Mouse (Mus musculus): ENCODE measurements around the gene Sbno2.

Sbno2 gene

DNA sequence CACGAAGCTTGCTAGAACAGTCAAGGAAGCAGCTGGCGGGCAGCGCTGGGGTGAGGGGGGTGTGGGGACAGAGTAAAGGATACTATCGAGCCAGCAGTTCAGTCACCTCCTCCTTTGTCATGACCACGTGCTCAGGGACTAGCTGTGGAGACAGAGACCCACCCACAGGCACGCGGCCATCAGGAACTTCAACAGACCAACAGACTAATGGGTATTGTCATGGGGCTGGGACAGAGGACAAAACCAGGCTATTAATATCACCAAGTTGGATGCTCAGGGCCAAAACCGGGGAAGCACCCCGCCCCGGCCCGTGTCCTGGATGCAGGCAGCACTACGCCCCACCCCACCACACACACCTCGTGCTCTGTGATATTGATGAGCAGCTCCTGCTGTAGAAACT lies 68.5 kb downstream of the Sbno2 start:
- no peak for DNase-seq (ENCODE audit: low read depth, low spot score)

DNA sequence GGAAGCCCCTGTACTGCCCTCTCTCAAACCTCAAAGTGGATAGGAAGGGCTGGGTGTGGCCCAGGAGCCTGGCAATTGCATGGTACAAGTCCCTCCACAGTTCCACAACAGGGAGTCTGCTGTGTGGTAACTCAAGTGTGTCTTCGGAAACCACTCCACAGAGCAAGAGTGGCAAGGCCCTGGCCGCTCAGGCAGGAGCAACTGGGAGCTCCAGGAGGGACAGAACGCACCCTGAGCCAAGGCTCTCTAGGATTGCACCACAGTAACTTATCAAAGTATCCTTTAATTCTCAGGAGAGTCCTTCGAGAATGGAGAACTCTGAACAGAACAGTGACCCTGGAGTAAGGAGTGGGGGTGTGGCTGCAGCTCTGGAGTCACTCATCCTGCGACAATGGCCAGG lies 69.7 kb downstream of the Sbno2 start:
- DNase-seq (ENCODE audit: low read depth, low spot score): no peak

DNA sequence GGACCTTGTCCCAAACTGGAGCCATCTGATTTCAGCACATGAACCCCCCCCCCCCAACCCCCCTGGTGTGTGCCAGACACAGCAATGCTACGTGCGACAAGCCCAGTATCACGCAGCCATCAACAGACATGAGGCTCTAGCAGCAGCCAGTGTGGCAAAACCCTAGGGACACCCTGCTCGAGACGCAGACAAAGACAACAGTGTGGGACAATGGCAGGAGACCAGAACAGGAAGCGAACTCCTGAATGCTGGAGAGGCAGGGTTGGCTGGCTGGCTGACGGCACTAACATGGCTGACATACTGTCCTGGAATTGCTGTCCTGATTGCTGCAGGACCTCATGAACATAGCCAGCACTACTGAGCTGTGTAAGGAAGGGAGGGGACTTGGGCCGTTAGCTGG lies 70.2 kb downstream of the Sbno2 start:
- DNase-seq (ENCODE audit: low read depth, low spot score): no peak

DNA sequence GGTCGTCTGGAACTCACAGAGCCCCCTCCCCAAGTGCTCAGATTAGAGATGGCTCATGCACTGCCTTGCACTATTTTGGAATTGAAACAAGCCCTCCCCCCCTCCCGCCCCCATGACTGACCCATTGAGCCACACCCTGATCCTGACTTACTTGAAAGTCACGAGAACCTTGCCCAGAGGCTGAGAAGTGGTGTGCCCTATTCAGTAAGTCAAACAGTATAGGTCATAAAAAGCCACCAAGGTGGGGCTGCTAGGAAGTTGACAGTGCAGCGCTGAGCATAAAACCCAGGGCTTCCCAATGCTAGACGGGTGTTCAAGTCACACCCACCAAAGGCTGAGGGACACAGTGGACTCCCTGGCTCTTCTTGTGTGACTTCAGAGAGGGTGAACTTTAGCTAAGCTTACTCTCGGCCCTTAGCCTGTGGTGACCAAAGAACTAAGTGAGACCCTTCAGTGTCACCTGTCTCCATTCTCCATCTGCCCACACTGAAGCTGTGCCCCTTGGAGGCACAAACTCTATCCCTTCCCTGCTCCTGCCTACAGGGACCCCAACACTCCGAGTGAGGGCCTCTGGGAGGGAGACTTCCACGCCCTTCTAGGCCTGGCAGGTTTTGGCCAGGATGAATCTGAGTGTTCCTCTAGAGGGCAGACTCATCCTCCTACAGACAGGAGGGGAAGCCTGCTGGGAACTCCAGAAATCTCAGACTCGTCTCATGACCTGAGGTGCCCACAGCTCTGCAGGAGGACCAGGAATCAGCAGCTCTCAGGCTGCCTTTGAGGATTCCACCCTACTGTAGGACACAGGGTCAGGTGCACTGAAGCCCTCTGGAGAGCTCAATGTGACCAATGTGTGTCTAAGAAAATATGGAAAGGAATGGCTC lies 71.6 kb downstream of the Sbno2 start:
- DNase-seq (ENCODE audit: low read depth, low spot score): no peak

DNA sequence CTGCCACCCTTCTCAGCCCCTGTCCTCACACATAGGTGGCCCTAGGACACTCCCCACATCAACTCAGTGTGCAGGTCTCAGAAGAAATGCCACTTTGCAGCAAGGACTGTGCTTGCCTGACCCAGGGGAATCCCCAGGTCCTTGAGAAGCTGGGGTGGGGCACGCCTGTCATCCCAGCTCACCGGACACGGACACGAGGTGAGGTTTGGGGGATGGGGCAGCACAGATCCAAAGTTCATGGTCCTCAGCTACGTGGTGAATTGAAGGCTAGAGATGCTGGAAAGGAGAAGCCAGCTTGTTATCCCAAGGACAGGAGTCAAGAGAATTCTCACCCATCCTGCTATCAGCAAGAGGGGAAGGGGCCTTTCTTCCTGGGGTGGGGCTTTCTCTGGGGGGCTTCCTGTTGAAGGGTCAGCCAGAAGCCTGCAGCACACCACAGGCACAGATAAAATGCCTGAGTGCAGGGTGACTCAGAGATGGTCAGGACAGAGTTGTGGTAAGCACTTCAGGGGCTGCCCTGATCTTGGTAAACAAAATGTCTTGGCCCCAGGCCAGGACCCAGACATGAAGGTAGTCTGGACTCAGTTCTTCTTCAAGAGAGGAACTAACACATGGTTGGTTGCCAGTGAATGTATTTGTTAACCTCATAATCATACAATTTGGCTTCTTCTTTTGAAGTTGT lies 72.4 kb downstream of the Sbno2 start:
- no peak for DNase-seq (ENCODE audit: low read depth, low spot score)

DNA sequence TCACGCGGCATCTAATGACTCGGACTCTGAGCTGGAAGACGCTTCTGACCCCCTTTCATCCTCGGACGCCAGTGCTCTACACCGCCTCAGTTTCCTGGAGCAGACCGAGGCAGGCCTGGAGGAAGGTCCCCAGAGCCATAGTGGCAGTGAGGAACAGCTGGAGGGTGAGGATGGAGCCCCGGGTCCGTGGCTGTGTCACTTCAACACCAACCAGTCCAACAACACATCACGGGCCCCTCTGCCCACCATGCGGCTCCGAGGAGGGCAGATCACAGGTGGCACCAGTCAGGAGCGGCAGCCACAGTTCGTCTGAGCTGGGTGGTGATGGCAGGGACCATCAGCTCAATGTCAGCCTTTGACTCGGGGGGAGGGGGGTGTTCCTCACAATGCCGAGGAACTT lies 74.6 kb downstream of the Sbno2 start:
- no peak for DNase-seq (ENCODE audit: low read depth, low spot score)

DNA sequence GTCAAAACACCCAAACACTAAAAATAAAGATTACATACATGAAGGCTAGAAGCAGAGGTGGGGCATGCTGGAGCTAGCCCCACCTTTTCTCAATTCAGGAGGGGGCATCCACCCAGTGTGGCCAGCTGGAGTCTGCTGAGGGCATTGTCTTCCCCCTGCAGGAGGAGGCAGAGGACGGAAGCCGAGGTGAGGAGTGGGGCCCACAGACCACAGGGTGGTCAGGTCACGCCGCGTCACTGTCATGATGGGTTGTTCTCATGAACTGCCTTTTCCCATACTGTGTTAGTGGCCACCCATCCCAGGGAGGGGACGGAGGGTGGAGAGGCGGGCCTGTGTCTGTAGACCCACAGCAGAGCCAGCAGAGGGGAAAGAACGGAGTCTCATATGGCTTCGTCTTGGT lies 75.2 kb downstream of the Sbno2 start:
- DNase-seq (ENCODE audit: low read depth, low spot score): no peak

DNA sequence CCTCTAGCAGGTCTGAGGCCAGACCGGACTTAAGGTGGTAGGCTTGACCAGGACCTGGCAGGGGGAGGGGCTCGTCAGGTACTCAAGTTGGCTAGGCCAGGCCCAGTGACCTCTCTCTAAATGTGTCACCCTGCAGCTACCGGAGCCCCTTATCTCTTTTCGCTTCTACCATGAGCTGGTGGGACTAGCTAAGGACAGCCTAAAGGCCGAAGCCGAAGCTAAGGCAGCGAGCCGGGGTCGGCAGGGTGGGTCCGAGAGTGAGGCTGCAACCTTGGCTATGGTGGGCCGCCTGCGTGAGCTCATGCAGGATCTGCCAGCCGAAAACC lies 76.9 kb downstream of the Sbno2 start:
- no peak for DNase-seq (ENCODE audit: low read depth, low spot score)

DNA sequence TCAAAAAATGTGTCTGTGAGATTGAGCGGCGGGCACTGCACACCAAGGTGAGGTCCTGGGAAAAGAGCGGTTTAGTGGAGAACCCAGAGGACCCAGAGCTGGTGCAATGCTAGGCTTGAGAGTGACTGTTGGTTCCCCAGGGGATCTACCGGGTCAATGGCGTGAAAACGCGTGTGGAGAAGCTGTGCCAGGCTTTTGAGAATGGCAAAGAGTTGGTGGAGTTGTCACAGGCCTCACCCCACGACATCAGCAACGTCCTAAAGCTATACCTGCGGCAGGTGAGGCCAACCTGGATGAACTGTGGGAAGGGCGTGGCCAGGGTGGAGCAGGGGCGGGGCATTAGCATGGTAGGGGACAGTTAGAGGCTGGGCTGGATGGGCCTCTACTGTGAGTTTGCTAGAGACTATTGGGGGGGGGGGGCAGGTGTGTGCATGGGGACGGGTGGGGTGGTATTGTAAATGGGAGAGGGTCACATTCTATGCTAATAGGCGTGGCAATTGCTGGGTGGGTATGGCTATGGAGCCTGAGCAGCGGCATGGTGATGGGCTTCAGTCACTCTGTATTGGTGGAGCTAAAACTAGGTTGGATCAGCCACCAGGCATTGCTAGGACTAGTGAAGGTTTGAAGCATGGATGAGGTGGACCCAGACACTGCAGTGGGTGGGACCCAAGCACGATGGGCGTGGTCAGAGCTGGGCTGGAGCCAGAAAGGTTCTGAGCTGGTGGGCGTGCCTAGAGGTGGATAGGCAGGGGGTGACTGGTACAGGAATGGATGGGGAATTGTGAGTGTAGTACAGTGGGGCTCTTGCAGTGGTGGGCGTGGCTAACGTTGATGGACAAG lies 77.5 kb downstream of the Sbno2 start:
- DNase-seq (ENCODE audit: low read depth, low spot score): no peak

DNA sequence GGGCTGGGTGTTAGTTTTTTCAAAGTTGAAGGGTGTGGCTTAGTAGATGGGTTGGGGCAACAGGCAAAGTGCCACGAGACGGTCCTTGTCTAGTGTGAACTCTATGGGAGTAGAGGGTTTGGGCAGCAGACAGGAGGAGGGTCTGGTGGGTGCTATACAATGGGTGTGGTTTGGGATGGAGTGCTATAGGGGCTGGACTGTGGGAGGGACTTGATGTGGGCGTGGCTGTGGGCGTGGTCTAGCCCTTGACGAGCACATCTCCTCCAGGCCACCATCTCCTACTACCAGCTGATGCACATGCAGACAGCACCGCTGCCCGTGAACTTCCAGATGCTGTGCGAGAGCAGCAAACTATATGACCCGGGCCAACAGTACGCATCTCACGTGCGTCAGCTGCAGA lies 79.5 kb downstream of the Sbno2 start:
- DNase-seq (ENCODE audit: low read depth, low spot score): no peak

DNA sequence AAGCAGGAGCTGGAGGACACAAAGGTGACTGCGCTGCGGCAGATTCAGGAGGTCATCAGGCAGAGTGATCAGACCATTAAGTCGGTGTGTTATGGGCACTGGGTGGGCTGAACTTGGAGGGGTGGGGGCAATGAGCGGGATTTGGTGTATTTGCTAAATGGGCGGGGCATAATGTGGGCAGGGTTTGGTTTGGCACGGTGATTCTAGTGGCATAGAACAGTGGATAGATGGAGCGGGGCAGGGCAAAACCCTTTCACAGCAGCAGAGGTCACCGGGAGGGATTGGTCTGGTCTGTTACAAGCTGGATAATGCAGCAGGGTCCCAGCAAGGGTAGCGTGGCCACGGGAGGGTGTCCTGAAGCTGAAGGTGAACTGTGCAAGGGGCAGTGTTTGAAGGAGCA lies 79.9 kb downstream of the Sbno2 start:
- DNase-seq (ENCODE audit: low read depth, low spot score): no peak

DNA sequence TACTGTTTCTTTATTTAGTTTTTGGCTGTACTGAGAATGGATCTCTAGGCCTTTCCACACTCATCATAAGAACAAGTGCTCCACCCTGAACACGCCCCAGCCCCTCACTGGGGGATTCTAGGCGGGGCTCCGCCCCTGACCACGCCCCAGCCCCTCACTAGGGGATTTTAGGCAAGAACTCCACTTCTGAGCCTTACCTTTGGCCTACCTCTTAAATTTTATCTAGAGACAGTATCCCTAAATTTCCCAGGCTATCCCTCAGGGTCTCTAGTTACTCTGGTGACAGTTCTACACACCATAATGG lies 80.4 kb downstream of the Sbno2 start:
- DNase-seq (ENCODE audit: low read depth, low spot score): no peak

DNA sequence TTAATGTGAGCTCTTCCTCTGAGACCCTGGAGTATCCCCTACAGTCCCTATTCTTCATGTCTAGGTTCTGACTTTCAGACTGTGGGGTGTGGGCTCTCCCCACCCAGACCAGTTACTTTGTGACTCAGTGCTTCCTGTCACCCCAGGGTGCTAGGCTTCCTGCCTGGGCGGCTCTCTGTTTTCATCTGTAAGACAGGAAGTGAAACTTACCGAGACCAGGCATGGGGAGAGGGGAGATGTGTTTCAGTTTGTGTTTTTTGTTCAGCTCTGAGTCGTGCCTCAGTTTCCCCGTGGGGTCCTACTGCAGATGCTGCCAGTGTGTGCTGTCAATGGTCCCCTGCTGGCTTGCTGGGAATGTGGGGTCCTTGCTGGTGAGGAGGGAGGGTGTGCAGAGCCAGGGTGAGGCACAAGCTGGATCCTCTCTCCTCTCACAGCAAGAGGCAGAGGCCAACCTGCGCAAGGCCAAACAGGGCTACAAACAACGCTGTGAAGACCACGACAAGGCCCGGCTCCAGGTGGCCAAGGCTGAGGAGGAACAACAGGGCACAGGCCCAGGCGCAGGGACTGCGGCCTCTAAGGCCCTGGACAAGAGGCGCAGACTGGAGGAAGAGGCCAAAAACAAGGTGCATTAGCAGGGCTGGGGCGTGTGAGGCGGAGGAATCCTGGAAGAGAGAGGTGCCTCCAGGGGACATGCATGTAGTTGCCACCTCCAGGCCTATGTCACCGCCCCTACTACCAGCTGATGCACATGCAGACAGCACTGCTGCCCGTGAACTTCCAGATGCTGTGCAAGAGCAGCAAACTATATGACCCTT lies 80.9 kb downstream of the Sbno2 start:
- no peak for DNase-seq (ENCODE audit: low read depth, low spot score)

DNA sequence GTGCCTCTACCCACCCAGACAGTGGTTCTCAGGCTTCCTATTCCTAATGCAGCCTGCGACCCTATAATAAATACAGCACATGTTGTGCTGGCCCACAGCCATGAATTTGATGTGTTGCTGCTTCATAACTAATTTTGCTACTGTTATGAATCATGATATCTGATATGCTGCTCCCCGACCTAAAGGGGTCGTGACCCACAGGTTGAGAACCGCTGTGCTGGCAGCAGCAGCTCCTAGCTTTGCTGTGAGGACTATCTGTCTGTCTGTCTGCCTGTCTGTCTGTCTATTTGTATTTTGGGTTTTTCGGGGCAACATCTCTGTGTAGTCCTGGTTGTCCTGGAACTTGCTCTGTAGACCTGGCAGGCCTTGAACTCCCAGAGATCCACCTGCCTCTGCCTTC lies 81.6 kb downstream of the Sbno2 start:
- DNase-seq (ENCODE audit: low read depth, low spot score): no peak

DNA sequence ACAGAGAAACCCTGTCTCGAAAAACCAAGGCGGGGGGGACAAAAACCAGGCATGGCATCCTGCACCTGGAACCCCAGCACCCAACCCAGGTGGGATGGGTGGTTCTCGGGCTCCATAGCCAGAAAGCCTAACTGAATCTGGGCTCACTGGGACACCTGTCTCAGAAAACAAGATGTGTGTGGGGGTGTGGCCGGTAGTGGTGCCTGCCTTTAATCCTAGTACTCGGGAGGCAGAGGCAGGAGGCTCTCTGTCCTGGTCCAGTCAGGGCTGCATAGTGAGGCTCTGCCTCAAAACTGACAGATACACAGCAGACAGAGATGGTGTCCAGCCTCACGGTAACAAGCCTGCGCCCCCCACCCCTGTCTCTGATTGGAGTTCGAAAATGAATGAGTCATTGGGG lies 82.6 kb downstream of the Sbno2 start:
- no peak for DNase-seq (ENCODE audit: low read depth, low spot score)

DNA sequence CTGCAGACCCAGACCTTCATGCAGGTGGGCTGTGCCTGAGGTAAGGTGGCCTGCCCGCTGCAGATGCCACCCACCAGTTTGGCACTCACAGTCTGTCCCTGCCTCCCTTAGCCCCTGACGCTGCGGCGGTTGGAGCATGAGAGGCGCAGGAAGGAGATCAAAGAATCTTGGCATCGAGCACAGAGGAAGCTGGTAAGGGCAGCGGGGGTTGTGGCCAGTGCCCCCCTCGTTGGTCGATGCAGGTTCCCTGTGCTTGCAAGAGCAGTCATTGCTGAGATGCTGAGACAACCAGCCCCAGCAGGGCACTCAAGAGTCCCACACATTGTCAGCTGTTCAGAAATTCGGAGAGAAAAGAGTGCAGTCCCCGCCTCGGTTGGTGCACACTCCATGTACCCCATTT lies 83.2 kb downstream of the Sbno2 start:
- DNase-seq (ENCODE audit: low read depth, low spot score): no peak

DNA sequence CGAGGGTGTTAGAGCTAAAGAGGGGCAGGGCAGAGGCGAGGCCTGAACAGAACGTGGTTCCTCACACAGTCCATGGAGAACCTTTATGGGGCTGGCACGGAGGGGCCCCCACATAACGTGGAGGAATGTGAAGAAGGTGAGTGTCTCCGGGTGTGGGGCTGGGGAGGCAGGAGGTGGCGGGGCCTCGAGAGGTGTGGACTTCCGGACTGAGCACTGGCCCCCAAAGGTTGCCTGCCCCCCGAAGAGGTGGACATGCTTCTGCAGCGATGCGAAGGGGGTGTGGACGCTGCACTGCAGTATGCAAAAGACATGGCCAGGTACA lies 84.1 kb downstream of the Sbno2 start:
- no peak for DNase-seq (ENCODE audit: low read depth, low spot score)

DNA sequence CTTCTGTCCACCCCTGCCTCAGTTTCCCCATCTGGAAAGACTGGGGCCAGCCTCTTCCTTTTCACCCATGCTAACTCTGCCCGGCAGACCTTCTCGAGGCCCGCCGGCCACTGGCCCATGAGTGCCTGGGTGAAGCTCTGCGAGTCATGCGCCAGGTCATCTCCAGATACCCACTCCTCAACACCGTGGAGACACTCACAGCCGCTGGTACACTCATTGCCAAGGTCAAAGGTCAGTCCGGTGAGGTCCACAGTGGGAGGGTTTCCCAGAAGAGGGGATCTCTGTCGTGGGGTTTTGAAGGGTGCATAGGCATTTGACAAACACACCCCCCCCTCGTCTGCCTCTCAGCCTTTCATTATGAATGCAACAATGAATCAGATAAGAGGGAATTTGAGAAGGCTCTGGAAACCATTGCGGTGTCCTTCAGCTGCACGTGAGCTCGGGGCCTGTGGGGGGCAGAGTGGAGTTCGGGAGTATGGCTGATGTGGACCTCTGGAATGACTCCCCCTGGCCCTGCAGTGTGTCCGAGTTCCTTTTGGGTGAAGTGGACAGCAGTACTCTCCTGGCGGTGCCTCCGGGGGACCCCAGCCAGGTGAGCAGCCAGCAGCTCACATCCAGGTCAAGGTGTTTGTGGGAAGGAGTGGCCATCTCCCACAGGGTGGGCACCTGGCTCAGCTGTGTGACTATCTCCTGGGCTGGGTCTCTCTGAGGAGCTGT lies 84.6 kb downstream of the Sbno2 start:
- no peak for DNase-seq (ENCODE audit: low read depth, low spot score)

DNA sequence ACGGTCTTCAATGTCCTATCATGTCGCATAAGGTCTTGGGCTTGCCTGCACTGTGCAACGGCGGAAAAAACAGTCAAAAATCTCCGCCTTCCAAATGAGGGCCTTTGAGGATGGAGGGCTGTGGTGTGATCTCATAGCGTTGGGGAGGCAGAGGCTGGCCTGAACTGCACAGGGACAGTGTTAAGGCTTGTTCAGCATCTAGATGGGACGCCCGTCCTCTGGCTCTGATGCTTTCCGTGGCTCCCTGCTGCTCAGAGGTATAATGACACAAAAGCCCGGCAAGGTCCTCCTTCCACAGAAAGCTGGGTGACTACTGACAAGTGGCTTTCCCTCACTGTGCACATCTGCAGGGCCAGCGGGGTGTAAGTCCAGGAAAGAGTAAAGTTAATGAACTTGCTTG lies 85.2 kb downstream of the Sbno2 start:
- DNase-seq (ENCODE audit: low read depth, low spot score): no peak

DNA sequence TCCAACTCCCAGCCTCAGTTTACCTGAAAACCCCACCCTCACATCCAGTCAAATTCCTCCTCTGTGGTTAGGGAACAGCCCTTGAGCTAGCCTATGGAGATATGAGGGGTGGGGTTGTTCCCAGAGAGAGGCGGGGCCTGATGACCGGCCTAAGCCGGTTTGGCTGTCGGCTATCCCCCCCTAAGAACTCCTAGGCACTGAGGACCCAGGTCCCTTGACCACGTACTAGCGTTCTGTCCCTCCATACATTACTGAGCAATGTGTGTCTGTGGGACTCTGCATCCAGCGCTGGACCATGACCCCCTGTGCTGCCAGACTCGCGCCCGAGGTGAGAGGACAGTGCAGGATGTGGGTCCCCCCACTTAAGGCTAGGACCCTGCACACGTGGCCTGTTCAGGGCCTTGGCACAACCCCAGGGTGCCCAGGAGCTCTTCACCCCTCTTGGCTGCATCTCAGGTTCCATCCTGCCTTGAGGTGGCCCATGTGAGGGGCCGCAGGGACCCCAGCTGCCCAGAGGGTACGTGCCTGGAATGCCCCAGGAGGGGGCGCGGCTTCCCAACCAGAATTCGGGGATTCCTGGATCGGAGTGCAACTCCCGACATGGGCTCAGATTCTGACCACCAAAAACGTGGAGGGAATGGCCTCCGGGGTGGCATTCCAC lies 85.8 kb downstream of the Sbno2 start:
- no peak for DNase-seq (ENCODE audit: low read depth, low spot score)

DNA sequence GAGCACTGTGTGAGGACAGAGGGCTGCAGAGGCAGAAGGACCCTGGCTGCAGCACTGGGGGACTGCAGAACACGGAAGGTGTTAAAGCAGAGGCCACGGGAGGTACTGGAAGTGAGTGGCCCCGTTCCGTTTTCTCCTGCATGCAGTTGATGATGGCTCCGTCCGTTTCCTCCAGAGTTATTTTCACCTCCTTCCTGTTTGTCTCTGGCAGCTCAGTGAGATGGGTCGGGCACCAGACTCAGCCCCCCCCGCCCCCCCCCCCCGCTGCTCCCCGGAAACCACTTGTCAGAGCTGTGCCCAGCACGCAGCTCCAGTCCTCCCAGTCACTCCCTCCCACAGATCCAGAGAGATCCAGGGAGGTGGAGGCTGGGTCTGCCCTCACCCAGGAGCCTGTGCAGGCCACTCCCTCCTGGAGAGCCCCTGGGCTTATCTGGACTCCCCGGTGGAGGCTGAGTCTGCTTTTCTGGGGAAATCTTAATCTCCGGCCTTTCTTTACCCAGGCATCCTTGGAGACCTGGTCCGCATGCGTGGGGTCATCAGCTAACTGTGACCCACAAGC lies 86.6 kb downstream of the Sbno2 start:
- no peak for DNase-seq (ENCODE audit: low read depth, low spot score)
